15 mouse cellular contexts compared by ENCODE assay signal in the genomic region with DNA sequence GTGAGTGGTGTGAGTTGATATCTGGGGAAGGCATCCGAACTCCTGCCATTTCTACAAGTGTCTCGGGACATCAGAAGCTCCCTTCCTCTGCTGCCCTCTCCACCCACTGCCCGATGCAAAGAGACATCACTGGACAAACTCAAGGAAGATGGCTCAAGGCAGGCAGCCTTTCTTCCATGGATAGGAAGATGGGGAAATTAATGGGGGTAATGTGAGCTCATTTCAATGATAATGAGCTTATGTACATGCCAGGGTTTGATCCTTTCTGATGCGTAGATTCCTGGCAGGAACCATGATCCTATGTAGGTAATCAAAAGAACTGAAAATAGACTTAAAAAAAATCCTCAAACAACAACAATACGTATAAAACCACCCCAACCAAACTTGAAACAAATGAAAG.
"Had no signal": no experiment of that assay in that cellular context is flagged by ENCODE, and none has a peak within 500 bp of the region (broad histone marks: within the 10 kb centered on the region; RNA-seq: fewer than 3 reads in every experiment).

No protein-coding gene starts in this region.

- DNase-seq: heart, postnatal 14 days; heart, postnatal 36 days; heart, postnatal 4 days; kidney, adult 11 months; kidney, adult 18-20 months; kidney, adult 2 months; kidney, adult 8-10 months; kidney, adult 9 months; kidney, postnatal 10 days; kidney, postnatal 14 days; kidney, postnatal 25 days; kidney, postnatal 36 days; kidney, postnatal 4 days; layer of hippocampus, adult 9-11 months; layer of hippocampus, postnatal 36 days had no signal
